Mouse (Mus musculus) layer of hippocampus, adult 11-12 months (tissue): Measurements from ENCODE around the gene Itpk1.
A peak's percentile ranks its signal among the peaks of the same experiment; 100 is the strongest.

Experiments
- DNase-seq: peaks from one replicate; pipeline ENCODE4 v3.0.0; 2022; ENCODE audit warnings: low spot score

Gene Itpk1

DNA sequence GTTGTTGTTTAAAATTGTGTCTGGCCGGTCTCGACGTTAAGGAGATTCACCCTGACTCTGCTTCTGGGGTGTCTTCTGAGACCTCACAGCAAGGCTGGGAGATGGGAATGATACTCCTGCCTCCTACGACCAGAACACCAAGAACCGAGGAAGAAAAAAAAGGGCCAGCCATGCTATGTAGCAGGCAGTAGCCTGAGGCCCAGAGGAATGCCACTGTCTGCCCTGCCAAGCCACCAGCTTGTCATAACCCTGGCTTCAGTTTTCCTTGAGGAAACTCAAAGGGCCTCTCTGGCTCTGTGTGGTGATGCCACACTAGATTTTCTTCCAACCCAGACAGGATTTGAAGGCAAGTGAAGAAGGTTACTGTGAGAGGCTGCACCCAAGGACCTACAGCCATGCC is 79.6 kb downstream of the Itpk1 start:
- no peak for DNase-seq

DNA sequence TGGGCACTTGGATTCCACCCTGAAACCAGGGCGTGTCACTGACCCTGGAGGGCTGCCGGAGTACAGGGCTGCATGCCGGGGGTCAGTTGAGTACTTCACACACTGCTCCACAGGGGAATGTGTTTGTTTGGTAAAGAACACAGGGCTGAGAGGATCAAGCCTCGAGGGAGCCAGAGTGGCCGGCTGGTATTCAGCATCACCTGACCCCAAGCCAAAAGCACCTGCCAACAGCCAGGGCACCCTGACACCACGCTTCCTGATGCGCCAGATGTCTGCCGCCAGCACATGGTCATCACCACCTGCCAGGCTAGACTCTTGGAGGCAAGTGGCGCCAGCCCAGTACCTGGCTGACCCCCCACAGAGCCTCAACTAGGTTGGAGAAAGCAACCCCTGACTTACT is 80.9 kb downstream of the Itpk1 start:
- no peak for DNase-seq

DNA sequence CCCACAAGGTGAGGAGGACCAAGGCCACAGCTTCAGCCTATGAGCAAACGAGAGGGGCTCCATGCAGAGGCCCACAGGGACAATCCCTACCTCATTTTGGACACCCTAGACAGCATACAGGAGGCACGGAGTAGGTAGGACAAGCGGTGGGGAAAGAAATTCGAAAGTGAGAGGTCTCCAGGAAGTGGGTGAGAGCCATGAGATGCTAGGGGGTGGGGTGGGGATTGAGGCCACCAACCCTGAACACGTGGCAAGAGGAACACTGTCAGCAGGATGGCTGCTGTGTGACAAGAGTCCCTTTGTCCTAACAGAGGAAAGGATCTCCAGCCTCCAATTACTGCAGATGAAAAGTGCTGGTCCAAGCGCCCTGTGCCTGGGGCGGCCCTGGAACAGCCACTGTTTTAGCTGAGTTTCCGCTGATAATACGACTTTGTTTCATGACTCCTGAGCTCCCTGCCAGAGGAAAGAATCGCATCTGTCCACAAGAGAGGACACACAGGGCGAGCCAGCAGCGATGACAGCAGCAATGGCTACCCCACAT is 82.4 kb downstream of the Itpk1 start:
- peak; percentile 49 for DNase-seq

DNA sequence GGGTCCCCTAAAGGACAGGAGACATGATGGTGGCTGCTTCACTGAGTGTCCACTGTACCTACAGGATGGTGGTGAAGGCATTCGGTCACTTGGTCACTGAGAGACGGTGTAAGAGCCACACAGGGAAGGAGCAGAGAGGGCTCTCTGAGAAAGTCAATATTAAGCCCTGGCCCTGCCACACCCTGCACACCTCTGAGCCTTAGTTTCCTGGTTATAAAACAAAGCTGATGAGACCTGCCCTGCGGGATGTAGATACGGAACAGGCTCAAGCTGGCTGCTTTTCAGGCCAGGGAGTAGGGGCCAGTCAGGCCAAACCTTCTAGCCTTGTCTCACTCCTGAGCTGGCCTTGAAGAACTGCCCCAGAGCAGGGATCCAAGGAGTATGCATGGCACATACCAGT is 82.9 kb downstream of the Itpk1 start:
- DNase-seq, result no peak

DNA sequence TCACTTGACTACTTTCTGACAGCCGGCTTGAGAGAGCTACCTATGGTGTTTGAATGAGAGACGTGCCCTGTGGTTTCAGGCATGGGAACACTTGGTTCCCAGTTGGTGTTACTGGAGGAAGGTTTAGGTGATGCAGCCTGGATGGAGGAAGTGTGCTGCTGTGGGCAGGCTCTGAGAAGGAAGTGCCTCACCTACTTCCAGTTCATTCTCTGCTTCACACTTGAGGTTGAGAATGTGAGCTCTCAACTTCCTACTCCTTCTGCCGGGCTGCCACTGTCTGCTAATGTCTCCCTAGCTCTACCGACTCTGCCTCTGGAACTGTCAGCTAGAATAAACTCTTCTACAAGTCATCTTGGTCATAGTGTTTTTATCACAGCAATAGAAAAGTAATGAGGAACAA is 83.5 kb downstream of the Itpk1 start:
- no peak for DNase-seq

DNA sequence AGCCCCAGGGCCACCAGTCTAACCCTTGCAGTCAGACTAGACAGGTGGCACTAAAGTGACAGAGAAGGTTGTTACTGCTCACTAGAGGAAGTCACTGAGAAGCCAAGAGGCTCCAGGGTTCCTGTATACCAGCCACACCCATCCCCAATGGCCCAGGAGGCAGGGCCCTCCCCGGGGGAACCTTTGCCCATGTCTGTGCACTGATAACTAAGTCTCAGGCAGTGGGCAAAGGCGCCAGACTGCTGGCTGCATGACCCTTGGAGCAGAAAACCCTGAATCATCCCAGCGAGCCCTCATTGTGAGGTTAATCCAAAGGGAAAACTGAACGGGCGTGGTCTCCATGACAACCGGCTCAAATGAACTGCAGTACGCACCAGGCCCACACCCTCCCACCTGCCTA is 84.8 kb downstream of the Itpk1 start:
- no peak for DNase-seq

DNA sequence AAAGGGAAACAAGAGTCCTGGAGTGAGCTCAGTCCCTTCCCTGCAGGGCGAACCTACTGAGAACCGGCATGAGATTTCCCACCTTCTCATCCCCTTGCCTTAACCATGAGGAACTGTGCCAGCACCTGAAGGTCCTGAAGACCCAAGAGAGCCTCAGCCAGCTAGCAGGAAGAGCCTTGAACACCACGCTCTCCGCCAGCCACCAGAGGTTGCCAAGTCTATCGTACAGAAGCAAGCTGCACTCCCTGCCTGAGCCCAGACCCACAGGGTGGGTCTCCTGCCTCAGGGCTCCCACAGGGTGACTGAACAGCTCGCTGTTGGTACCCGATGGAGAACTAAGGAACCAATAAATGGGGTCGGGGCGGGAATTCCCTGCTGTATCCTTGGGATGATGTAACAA is 86.6 kb downstream of the Itpk1 start:
- no peak for DNase-seq

DNA sequence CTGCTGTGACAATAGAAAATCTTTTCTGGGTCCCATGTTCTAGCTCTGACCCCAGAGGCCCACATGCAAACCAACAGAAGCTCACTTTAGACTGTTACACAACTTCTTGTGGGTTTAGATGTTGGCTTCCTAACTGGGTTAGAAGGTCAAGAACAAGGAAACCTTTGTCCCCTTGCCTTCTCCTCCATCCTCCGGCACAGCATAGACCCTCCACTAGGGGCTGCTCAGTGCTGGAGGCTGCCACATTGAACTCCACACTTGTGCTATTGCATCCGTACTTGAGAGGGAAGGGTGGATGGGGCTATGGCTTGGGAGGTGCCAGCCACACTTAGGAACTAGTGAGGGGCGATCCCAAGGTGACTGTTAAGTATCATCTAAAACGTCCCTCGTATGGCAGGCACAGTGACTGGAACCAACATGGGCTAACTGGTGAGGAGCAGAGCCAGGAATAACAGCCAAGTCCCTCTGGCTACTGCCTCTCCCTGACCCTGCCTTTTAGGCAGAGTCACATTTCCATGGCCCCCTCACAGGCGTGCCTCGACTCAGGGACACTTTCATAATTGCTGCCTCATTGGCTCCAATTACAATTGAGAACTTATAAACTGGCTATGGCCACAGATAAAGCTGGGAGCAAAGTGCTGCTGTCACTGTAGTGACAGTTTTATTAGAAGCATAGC is 87.7 kb downstream of the Itpk1 start:
- no peak for DNase-seq

DNA sequence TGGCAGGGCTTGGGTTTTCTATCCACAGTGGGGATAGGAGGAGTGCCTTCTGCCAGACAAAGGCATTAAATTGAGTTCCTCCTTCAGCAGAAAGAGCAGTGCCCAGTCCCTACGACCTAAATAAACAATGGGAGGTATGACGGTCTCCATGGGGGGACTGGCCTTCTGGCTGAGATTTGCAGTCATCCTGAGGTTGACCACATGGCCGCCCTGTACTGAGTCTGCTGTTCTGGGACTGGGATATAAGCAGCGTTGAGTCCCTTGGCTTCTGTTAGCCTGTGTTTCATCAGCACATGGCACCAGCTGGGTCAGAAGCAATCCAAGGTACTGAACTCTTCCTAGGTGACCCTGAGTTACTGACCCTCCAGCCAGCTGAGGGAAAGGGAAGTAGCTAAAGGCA is 88.5 kb downstream of the Itpk1 start:
- DNase-seq, result no peak

DNA sequence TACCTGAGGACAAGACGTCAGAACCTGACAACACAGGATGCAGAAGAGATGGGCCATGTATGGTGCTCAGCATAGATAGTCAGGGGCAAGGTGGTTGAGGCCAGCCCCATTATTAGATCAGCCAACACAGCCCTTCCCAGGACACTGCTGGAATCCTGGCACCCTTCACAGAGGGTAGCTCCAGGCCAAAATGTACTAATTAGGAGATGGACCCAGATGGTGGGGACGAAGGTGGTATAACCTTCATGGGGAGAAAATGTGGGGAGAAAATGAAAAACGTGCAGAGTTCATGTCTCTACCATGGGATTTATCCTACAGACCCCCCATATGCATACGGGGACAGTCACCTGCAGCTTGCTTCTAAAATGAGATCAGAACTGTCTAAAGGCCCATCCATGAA is 91.3 kb downstream of the Itpk1 start:
- no peak for DNase-seq

DNA sequence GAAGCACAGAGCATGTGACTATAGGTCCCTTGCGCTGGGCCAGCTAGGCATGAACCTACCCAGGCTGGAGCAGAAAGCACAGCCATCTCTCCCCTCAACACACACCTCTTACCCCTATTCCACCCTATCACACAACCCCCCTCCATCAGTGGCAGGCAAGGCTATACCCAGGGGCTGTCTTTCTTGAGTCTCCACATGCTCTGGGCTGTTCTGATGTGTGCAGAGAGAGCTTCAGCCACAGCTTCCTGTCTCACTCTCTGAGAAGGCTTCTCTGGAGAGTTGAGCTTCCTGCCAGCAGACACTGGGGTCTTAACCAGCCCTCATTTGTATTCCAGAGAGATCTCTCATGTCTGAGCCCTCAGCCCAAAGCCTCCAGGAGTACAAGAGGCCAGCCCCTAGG is 92.3 kb downstream of the Itpk1 start:
- DNase-seq, result no peak

DNA sequence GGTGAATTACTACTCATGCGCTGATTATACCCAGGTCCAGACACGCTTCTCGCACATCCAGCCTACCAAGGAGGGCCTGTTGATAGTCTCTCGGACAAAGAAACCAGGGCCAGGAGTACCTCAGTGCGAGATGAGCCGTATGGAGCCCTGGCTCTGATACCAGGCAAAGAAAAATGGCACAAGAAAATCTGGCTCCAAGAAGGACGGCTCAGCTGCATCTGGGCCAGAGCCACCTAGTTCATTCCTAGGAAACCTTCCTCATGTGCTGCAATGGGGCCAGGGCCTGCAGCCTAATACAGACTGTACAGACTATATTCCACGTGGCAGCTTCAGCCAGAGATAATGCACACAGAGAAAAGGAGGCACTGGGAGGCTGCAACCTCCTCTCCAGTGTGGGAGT is 93.8 kb downstream of the Itpk1 start:
- DNase-seq, result no peak

DNA sequence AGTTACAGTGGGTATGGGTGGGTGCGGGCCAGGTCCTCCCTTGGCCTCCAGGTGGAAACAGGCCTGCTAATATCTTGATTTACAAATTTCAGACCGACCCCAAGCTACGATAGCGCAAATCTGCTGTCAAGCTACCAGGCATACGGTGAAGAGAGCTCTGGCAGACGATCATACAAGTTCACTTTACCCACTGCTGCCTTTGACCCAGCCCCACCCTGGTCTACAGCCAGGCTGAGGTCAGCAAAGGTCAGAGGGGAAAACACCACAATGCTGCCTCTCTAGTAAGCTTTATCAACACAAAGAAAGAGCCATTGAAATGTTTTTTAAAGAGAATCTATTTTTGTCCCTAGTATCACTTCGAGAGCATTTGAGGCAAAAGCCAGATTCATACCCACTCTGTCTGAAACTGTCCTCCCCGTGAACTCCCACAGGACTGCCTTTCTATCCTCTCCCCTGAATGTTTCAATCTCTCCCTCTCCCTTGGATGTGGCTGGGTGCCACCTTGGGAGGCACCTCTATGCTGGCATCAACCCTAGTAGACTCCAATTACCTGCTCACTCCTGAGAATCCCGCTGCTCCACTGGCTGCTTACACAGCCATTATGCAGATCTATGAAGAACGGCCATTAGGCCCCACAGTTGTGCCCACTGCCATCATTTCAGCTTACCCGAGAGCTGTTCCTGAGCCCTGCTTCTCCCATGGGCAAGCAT is 96.8 kb downstream of the Itpk1 start:
- DNase-seq, result no peak

DNA sequence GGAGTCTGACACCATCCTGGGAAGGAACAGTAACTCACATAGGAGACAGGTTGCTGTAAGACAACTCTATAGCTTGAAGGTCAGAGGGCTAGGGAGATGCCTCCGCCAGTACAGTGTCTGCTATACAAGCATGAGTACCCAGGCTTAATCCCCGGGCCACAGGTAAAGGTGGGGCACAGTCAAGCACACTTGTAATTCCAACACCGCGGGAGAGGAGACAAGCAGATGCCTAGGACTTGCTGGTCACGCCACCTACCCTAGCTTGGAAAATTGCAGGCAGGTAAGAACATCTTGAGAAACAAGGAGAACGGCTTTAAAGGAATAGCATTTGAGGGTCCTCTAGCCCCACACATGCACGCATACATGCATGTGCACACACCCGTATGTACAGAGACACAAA is 97.7 kb downstream of the Itpk1 start:
- DNase-seq, result no peak

DNA sequence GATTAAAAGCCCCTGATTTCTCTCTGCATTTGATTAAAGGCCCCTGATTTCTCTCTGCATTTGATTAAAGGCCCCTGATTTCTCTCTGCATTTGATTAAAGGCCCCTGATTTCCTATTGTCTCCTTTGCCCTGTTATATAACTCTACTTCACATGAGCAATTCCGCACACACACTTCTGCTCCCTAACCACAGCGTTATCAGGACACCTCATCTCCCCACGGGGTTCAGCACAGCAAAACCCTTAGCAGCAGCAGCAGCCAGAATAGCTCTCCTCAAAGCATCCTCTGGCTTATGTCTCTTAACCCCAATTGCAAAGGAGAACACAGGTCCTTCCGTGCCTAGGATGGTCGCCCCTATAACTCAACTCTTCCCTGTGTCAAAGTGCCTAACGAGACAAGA is 99.1 kb downstream of the Itpk1 start:
- no peak for DNase-seq

DNA sequence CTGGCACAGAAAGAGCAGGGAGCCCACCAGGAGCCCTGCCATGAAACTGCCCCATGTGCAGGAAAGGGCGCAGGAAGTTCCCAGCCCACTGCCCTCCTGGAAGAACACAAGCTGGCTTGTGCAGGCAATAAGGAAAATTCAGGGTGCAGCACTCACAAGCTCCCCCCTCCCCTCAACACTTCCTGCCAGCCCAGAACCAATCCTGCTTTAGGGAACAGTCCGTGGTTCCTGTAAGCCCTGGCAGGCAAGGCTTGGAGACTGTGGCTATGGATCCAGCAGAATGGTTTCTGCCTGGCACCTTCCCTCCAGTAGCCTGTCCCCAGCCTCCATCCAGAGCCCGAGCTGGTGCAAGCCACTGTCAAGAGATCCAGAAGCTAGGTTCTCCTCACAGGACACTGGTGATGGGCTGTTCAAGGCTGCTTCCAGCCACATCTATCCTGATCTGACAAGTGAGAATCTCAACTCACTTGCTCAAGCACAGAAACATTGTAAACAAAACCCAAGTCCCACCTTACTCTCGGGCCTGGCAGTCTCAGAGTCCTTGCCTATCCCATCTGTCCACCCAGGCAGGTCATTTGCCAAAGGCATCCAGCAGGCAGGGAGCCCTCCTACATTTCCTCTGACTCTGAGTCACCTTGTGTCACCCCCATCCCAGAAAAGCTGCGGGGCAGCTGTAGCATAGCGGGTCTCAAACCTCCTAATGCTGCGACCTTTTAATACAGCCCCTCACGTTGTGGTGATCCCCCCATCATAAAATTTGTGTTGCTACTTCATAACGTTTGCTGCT is 102.3 kb downstream of the Itpk1 start:
- DNase-seq, result no peak

DNA sequence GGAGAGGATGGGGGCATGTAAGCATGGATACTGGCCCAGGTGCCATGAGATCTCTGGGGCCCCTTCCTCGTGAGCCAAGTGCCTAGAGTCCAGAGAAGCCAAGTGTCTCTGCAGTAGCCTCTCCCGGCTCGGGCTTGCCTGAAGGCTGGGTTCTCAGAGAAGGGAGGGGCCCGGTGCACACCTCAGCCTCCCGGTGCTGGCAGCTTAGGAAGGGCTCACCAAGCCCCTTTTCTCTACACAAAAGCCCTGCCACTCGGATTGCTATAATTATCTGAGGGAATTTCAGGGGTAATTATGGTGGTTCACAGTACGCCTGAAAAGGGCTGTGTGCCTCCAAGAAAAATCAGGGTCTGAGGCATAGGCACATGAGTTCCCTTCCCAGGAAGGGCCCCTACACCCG is 102.9 kb downstream of the Itpk1 start:
- DNase-seq, result no peak

DNA sequence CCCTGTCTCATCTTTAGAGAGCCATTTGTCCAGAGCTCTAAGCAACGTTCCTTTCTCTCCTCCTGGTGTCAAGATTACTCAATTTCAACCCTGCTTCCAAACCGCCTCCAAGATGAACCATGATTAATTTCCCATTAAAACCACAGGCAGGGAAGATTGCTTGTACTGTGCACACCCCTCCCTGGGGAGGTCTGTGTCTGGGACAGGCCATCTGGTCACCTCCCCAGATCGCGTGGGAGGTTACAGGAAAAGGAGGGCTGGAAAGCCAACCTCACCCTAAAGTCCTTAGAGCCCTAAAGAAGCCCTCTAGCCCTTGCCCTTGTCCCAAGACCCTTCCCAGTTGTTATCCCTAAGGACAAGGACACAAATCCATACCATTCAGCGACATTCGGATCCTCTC is 104.4 kb downstream of the Itpk1 start:
- no peak for DNase-seq

DNA sequence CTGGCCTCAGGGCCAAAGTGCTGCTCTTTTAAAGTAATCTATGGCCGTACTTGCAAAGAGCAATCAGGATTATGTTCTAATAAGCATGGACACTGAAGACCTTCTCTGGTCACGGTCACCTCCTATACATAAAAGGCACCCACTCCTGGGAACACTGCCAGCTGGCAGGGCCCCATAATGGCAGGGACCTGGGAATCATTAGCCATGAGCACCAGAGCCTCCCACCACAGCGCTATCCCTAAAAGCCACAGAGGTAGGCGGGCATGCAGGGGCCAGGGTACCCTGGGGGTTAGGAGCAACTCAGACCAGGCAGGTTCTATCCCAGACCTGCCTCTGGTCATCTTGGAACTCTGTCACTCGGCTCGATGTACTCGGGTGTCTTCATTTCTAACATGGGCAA is 104.9 kb downstream of the Itpk1 start:
- DNase-seq, result no peak

DNA sequence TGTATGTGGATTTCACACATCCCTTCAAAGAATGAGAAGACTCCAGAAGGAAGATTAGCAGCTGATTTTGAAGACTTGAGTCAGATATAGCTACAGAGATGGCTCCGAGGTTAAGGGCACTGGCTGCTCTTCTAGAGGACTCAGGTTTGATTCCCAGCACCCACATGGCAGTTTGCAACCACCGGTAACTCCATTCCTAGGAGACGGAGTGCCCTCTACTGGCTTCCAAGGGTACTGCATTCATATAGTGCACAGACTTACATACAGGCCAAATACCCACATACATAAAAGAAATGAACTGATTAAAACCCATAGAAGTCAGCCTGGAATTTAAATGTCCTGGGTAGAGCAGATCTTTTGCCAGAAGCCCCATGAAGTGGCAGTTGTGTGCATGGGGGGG is 106.2 kb downstream of the Itpk1 start:
- DNase-seq, result no peak

DNA sequence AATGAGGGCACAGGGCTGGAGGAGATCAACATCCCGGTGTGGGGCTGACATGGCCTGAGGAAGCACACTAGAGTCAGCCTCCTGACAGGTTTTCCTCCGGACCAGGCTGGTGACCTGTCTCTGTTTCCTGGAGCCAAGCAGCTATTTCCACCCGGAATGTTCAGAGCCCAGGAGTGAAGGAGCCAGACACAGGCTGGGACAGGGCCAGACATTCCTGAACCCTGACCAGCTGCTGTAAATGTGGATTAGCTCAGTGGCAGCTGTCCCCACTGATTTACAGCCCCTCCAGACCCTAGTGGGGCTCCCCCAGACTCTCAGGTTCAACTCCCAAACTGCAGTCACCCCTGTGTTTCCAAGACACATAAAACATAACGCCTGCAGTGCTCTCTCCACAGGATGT is 107.3 kb downstream of the Itpk1 start:
- DNase-seq, result no peak

DNA sequence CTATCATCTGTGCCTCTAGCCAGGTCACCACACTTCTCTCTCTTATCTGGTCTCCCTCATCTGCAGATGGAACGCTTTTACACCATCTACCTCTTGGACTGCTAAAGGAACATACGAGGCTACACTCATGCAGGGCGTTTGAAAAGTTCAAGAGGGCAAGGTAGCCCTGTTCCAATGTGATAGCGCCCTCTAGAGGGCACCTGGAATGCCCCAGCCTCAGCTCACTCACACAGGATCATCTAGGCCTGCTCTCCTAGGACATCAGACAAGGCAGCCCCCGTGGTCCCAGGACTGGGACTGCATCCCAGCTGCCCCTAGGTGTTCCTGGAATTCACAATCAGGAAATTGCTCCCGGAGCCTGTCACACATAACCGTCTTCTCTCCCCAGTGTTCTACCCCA is 108.3 kb downstream of the Itpk1 start:
- DNase-seq, result no peak

DNA sequence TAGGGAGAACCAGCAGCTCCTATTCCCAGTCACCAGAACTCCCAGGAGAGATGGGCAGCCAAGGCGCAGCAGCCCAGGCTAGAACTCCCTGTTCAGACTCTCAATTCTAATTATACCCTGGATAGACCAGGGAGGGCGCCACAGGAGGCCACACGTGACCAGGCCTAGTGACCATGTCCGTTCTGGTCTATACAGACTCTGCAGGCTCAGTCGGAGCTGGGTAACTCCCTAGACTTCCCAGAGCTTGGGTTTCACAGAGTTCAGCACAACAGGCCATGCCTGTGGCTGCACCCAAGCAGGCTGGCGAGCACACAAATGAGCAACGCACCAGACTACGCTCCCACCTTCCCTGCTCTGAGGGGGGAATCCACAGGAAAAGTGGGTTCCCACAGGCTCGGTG is 110.1 kb downstream of the Itpk1 start:
- DNase-seq, result no peak
